Comparison of ENCODE assay signal across 26 mouse cellular contexts in the genomic region with DNA sequence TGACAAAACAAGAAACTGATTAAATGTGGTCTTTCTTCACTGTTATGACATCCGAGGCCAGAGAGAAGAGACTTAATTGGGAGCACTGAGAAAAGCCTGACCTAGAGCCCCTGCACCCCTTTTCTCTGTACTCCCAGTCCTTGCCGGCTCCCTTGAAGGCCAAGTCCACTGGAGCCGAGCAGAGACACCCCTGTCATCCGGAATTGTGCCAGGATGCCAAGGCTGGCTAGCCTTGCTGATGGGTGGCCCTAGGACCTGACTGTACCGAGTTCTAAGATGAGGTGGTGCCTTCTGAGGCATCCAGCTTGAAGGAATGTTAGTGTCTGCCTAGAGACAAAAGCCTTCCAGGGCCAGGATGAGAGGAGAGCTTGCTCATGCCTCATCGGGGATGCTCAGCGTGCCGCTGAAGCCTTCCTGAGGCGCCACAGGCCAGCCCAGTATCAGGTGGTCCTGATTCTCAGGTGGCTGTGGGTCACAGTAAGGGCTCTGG. TPM values are rescaled to one million over a fixed set of nuclear protein-coding genes. Genes with fewer than 3 reads are reported as not detected.
DNase-seq lines count a peak whose midpoint lies in the region; ATAC-seq lines count a peak whose summit lies in the region.
"Had no signal": no experiment of that assay in that cellular context is flagged by ENCODE, and none has a peak within 500 bp of the region (broad histone marks: within the 10 kb centered on the region; RNA-seq: fewer than 3 reads in every experiment).

No protein-coding gene starts in this region.

- no peak for DNase-seq in forebrain, embryonic 10.5 days (ENCODE audit: extremely low spot score, low spot score)
- DNase-seq in forebrain, embryonic 14.5 days (ENCODE audit: low spot score) = no peak
- DNase-seq in kidney, adult 11 months = peak; percentile 18
- no peak for DNase-seq in kidney, postnatal 25 days
- peak; percentile 80 for DNase-seq in midbrain, embryonic 11.5 days (ENCODE audit: low spot score, missing footprints)
- no peak for DNase-seq in thymus, postnatal 10 days (ENCODE audit: low spot score in 2 of 2)
- DNase-seq: cerebellum, adult 11-12 months; cerebellum, postnatal 10 days; heart, postnatal 36 days; kidney, adult 8-10 months; layer of hippocampus, postnatal 36 days; liver, postnatal 0 days had no signal

- no peak overlapping the region for H3K9ac ChIP-seq in forebrain, embryonic 14.5 days (ENCODE audit: low read length)
- H3K9ac ChIP-seq in midbrain, embryonic 11.5 days (ENCODE audit: low read length) = no peak overlapping the region
- H3K9ac ChIP-seq in midbrain, embryonic 15.5 days = no peak overlapping the region
- H3K9ac ChIP-seq: forebrain, embryonic 12.5 days; hindbrain, embryonic 14.5 days; limb, embryonic 12.5 days; liver, postnatal 0 days; stomach, embryonic 15.5 days had no signal

- peaks cover 23% of the 10 kb centered on the region for H3K27me3 ChIP-seq in forebrain, embryonic 10.5 days (ENCODE audit: poor library complexity, severe bottlenecking)
- peaks cover 8% of the 10 kb centered on the region; the same call in 1 of the 2 replicates for H3K27me3 ChIP-seq in forebrain, embryonic 14.5 days (replicated peaks; ENCODE audit: control insufficient read depth, insufficient read depth, low read length)
- no peaks in the 10 kb centered on the region for H3K27me3 ChIP-seq in midbrain, embryonic 11.5 days (ENCODE audit: control insufficient read depth, insufficient read depth, low read length)
- peaks cover 7% of the 10 kb centered on the region for H3K27me3 ChIP-seq in midbrain, embryonic 15.5 days (replicated peaks)
- H3K27me3 ChIP-seq: limb, embryonic 12.5 days; Patski; stomach, embryonic 15.5 days had no signal

- peaks cover 86% of the 10 kb centered on the region for H3K4me1 ChIP-seq in forebrain, embryonic 10.5 days
- H3K4me1 ChIP-seq in forebrain, embryonic 14.5 days (ENCODE audit: control insufficient read depth, insufficient read depth, low read length) = peaks cover 9% of the 10 kb centered on the region; the same call in 1 of the 2 replicates
- peaks cover 42% of the 10 kb centered on the region for H3K4me1 ChIP-seq in midbrain, embryonic 11.5 days (ENCODE audit: control insufficient read depth, insufficient read depth, low read length)
- H3K4me1 ChIP-seq in midbrain, embryonic 15.5 days = peaks cover 33% of the 10 kb centered on the region

- no peaks in the 10 kb centered on the region for H3K9me3 ChIP-seq in forebrain, embryonic 10.5 days
- H3K9me3 ChIP-seq in forebrain, embryonic 14.5 days (replicated peaks; ENCODE audit: control insufficient read depth, low read length) = no peaks in the 10 kb centered on the region
- H3K9me3 ChIP-seq in midbrain, embryonic 11.5 days (ENCODE audit: control insufficient read depth, low read length) = no peaks in the 10 kb centered on the region
- no peaks in the 10 kb centered on the region for H3K9me3 ChIP-seq in midbrain, embryonic 15.5 days
- H3K9me3 ChIP-seq: forebrain, embryonic 12.5 days; limb, embryonic 12.5 days; stomach, embryonic 15.5 days had no signal

- ATAC-seq in forebrain, embryonic 14.5 days = no peak
- ATAC-seq in midbrain, embryonic 11.5 days (ENCODE audit: low FRiP score) = no peak
- ATAC-seq in midbrain, embryonic 15.5 days (replicated peaks) = no peak
- ATAC-seq: liver, postnatal 0 days; Patski had no signal

- 0 out of 2 replicates have a peak overlapping the region, but pooled peaks have one; percentile 90 for H3K4me3 ChIP-seq in forebrain, embryonic 10.5 days
- H3K4me3 ChIP-seq in forebrain, embryonic 14.5 days (ENCODE audit: low read depth, low read length) = no peak overlapping the region
- no peak overlapping the region for H3K4me3 ChIP-seq in midbrain, embryonic 11.5 days (ENCODE audit: low read depth, low read length)
- no peak overlapping the region for H3K4me3 ChIP-seq in midbrain, embryonic 15.5 days
- H3K4me3 ChIP-seq: forebrain, embryonic 12.5 days; limb, embryonic 12.5 days; stomach, embryonic 15.5 days had no signal

- H3K27ac ChIP-seq in forebrain, embryonic 10.5 days = peak overlapping the region; percentile 99
- no peak overlapping the region for H3K27ac ChIP-seq in forebrain, embryonic 14.5 days (ENCODE audit: low read depth, low read length)
- H3K27ac ChIP-seq in midbrain, embryonic 11.5 days (ENCODE audit: low read depth, low read length) = no peak overlapping the region; the same call in 1 of the 2 replicates
- H3K27ac ChIP-seq in midbrain, embryonic 15.5 days = no peak overlapping the region
- H3K27ac ChIP-seq: forebrain, embryonic 12.5 days; hindbrain, embryonic 14.5 days; macrophage had no signal

- WGBS in forebrain, embryonic 10.5 days = 78% methylated on average over 9 of the region's 9 CpGs
- 79% methylated on average over 9 of the region's 9 CpGs for WGBS in forebrain, embryonic 14.5 days
- 77% methylated on average over 9 of the region's 9 CpGs for WGBS in midbrain, embryonic 11.5 days
- 76% methylated on average over 9 of the region's 9 CpGs for WGBS in midbrain, embryonic 15.5 days

- H3K4me2 ChIP-seq in forebrain, embryonic 14.5 days (ENCODE audit: low read length) = no peak overlapping the region
- no peak overlapping the region for H3K4me2 ChIP-seq in midbrain, embryonic 11.5 days
- no peak overlapping the region for H3K4me2 ChIP-seq in midbrain, embryonic 15.5 days
- H3K4me2 ChIP-seq: forebrain, embryonic 12.5 days; limb, embryonic 12.5 days had no signal

- H3K36me3 ChIP-seq in forebrain, embryonic 10.5 days (replicated peaks) = no peaks in the 10 kb centered on the region
- H3K36me3 ChIP-seq in forebrain, embryonic 14.5 days (ENCODE audit: control insufficient read depth, insufficient read depth, low read length) = no peaks in the 10 kb centered on the region
- H3K36me3 ChIP-seq in midbrain, embryonic 11.5 days (ENCODE audit: control insufficient read depth, insufficient read depth, low read length) = no peaks in the 10 kb centered on the region
- no peaks in the 10 kb centered on the region for H3K36me3 ChIP-seq in midbrain, embryonic 15.5 days (replicated peaks)
- H3K36me3 ChIP-seq: forebrain, embryonic 12.5 days; G1E; limb, embryonic 12.5 days; stomach, embryonic 15.5 days had no signal

RNA-seq across cellular contexts. Expression of a gene that starts 1.7 kb away (rescaled TPM):
- 0.80 and 0.82 TPM in 2 replicates for polyA plus RNA-seq in forebrain, embryonic 10.5 days (2016; fragmentation: Nextera tagmentation; extraction: Ambion mirVana)
- polyA plus RNA-seq in forebrain, embryonic 14.5 days (2014; fragmentation: Nextera tagmentation; extraction: Ambion mirVana) = 0.09 TPM in 1 of 2 replicates, not detected in the other
- 1.0 and 1.4 TPM in 2 replicates for polyA plus RNA-seq in midbrain, embryonic 11.5 days (2014; fragmentation: Nextera tagmentation; extraction: Ambion mirVana)
- 0.09 TPM in 1 of 2 replicates, not detected in the other for polyA plus RNA-seq in midbrain, embryonic 15.5 days (2015; fragmentation: Nextera tagmentation; extraction: Ambion mirVana)
- polyA plus RNA-seq: G1E had no signal

RNA-seq across cellular contexts. Expression of a gene that starts 32.9 kb away (rescaled TPM):
- not detected in 2 replicates for polyA plus RNA-seq in forebrain, embryonic 10.5 days (2016; fragmentation: Nextera tagmentation; extraction: Ambion mirVana)
- polyA plus RNA-seq in forebrain, embryonic 14.5 days (2014; fragmentation: Nextera tagmentation; extraction: Ambion mirVana) = not detected in 2 replicates
- polyA plus RNA-seq in midbrain, embryonic 11.5 days (2014; fragmentation: Nextera tagmentation; extraction: Ambion mirVana) = not detected in 2 replicates
- polyA plus RNA-seq in midbrain, embryonic 15.5 days (2015; fragmentation: Nextera tagmentation; extraction: Ambion mirVana) = not detected in 2 replicates
- polyA plus RNA-seq: cortical plate, adult 2 months; embryonic facial prominence, embryonic 11.5 days; forebrain, embryonic 12.5 days; G1E; gonadal fat pad, adult 2 months; heart, embryonic 14.5 days; hindbrain, embryonic 14.5 days; intestine, embryonic 14.5 days; limb, embryonic 12.5 days; liver, embryonic 11.5 days; liver, postnatal 0 days; macrophage; stomach, embryonic 15.5 days had no signal

RNA-seq across cellular contexts. Expression of a gene that starts 35.5 kb away (rescaled TPM):
- polyA plus RNA-seq in forebrain, embryonic 10.5 days (2016; fragmentation: Nextera tagmentation; extraction: Ambion mirVana) = not detected in 2 replicates
- polyA plus RNA-seq in forebrain, embryonic 14.5 days (2014; fragmentation: Nextera tagmentation; extraction: Ambion mirVana) = not detected in 2 replicates
- polyA plus RNA-seq in midbrain, embryonic 11.5 days (2014; fragmentation: Nextera tagmentation; extraction: Ambion mirVana) = not detected in 2 replicates
- polyA plus RNA-seq in midbrain, embryonic 15.5 days (2015; fragmentation: Nextera tagmentation; extraction: Ambion mirVana) = not detected in 2 replicates
- polyA plus RNA-seq: cortical plate, adult 2 months; embryonic facial prominence, embryonic 11.5 days; forebrain, embryonic 12.5 days; G1E; gonadal fat pad, adult 2 months; heart, embryonic 14.5 days; hindbrain, embryonic 14.5 days; intestine, embryonic 14.5 days; limb, embryonic 12.5 days; liver, embryonic 11.5 days; liver, postnatal 0 days; macrophage; Patski; stomach, embryonic 15.5 days had no signal

RNA-seq across cellular contexts. Expression of a gene that starts 48.2 kb away (rescaled TPM):
- 8.0 and 8.1 TPM in 2 replicates for polyA plus RNA-seq in forebrain, embryonic 10.5 days (2016; fragmentation: Nextera tagmentation; extraction: Ambion mirVana)
- polyA plus RNA-seq in forebrain, embryonic 14.5 days (2014; fragmentation: Nextera tagmentation; extraction: Ambion mirVana) = 4.1 and 4.2 TPM in 2 replicates
- 4.2 and 5.0 TPM in 2 replicates for polyA plus RNA-seq in midbrain, embryonic 11.5 days (2014; fragmentation: Nextera tagmentation; extraction: Ambion mirVana)
- polyA plus RNA-seq in midbrain, embryonic 15.5 days (2015; fragmentation: Nextera tagmentation; extraction: Ambion mirVana) = 8.6 and 8.7 TPM in 2 replicates
- polyA plus RNA-seq: Patski had no signal

Comparison
In these comparisons a context has a peak if more than half of its experiments do, and no peak if none do; other contexts are left out.
1. DNase-seq: peak in kidney, adult 11 months (single experiment) and midbrain, embryonic 11.5 days (single experiment); none in forebrain, embryonic 10.5 days (single experiment), forebrain, embryonic 14.5 days (single experiment), kidney, postnatal 25 days (0 of 2) and thymus, postnatal 10 days (0 of 2).